Mouse (Mus musculus): ENCODE measurements around the gene Adgrb3.

The Adgrb3 gene

GRCm38 (mm10) chr1:25828971-25829920 lies at the start of gene Adgrb3:
Gene Adgrb3 (minus strand): TSS chr1:25829707.
- DNase-seq (ENCODE audit: low read depth) = no peak

GRCm38 (mm10) chr1:25877526-25877925 lies 48.0 kb upstream of the Adgrb3 start:
- DNase-seq (ENCODE audit: low read depth) = no peak

- DNase-seq (ENCODE audit: low read depth) = no peak
These were observed 28.0 kb upstream of the Adgrb3 start for GRCm38 (mm10) chr1:25857473-25857872.

GRCm38 (mm10) chr1:25854451-25854978 lies 25.0 kb upstream of the Adgrb3 start:
- DNase-seq (ENCODE audit: low read depth) = no peak

- no peak for DNase-seq (ENCODE audit: low read depth)
These were observed 2.8 kb upstream of the Adgrb3 start for GRCm38 (mm10) chr1:25832260-25832659.

GRCm38 (mm10) chr1:25831521-25831900 lies 2.0 kb upstream of the Adgrb3 start:
- no peak for DNase-seq (ENCODE audit: low read depth)

- DNase-seq (ENCODE audit: low read depth) = no peak
These were observed 1.4 kb upstream of the Adgrb3 start for GRCm38 (mm10) chr1:25830757-25831520.

GRCm38 (mm10) chr1:25829921-25830751 lies 629 bp upstream of the Adgrb3 start:
- no peak for DNase-seq (ENCODE audit: low read depth)

GRCm38 (mm10) chr1:25828071-25828755 lies 1.3 kb downstream of the Adgrb3 start:
- no peak for DNase-seq (ENCODE audit: low read depth)

GRCm38 (mm10) chr1:25827436-25827835 lies 2.1 kb downstream of the Adgrb3 start:
- no peak for DNase-seq (ENCODE audit: low read depth)

- peak; percentile 17 for DNase-seq (ENCODE audit: low read depth)
These were observed 2.7 kb downstream of the Adgrb3 start for GRCm38 (mm10) chr1:25826771-25827170.

GRCm38 (mm10) chr1:25824626-25825025 lies 4.9 kb downstream of the Adgrb3 start:
- DNase-seq (ENCODE audit: low read depth) = no peak

- DNase-seq (ENCODE audit: low read depth) = no peak
These were observed 5.5 kb downstream of the Adgrb3 start for GRCm38 (mm10) chr1:25823961-25824360.

- DNase-seq (ENCODE audit: low read depth) = no peak
These were observed 14.0 kb downstream of the Adgrb3 start for GRCm38 (mm10) chr1:25815491-25815890.

GRCm38 (mm10) chr1:25778784-25779183 lies 50.7 kb downstream of the Adgrb3 start:
- no peak for DNase-seq (ENCODE audit: low read depth)

GRCm38 (mm10) chr1:25777459-25777858 lies 52.0 kb downstream of the Adgrb3 start:
- DNase-seq (ENCODE audit: low read depth) = no peak

GRCm38 (mm10) chr1:25775440-25776130 lies 53.9 kb downstream of the Adgrb3 start:
- DNase-seq (ENCODE audit: low read depth) = no peak

- DNase-seq (ENCODE audit: low read depth) = no peak
These were observed 60.5 kb downstream of the Adgrb3 start for GRCm38 (mm10) chr1:25768958-25769357.

GRCm38 (mm10) chr1:25755265-25755664 lies 74.2 kb downstream of the Adgrb3 start:
- no peak for DNase-seq (ENCODE audit: low read depth)

GRCm38 (mm10) chr1:25754528-25754927 lies 75.0 kb downstream of the Adgrb3 start:
- DNase-seq (ENCODE audit: low read depth) = no peak

- no peak for DNase-seq (ENCODE audit: low read depth)
These were observed 83.9 kb downstream of the Adgrb3 start for GRCm38 (mm10) chr1:25745575-25745974.
